Mouse (Mus musculus) lung, embryonic 15.5 days (tissue): ENCODE data around the gene Mreg. TPM values are rescaled to one million over a fixed set of nuclear protein-coding genes. Genes with fewer than 3 reads are reported as not detected.

Experiments
- ATAC-seq: fragments of 200-750 bp; cut with Nextera tagmentation; 2 replicates; pipeline ENCODE4 v1.8.0; 2017; ENCODE audit warnings: moderate number of reproducible peaks, borderline replicate concordance; ENCODE audit not compliant: low FRiP score, low TSS enrichment; ENCODE audit errors: extremely low read depth
- H3K27ac ChIP-seq: fragments of 300-500 bp; sonication (generic); 2 replicates; pipeline ENCODE4 v1.5.1; 2015; ENCODE audit warnings: moderate library complexity, mild to moderate bottlenecking, inconsistent platforms
- H3K27me3 ChIP-seq: fragments of 300-500 bp; sonication (generic); 2 replicates; pipeline ENCODE4 v1.6.1; 2015; ENCODE audit warnings: inconsistent platforms
- H3K36me3 ChIP-seq: fragments of 300-500 bp; sonication (generic); 2 replicates; pipeline ENCODE4 v1.6.1; 2015; ENCODE audit warnings: inconsistent platforms
- H3K4me1 ChIP-seq: fragments of 300-500 bp; sonication (generic); 2 replicates; pipeline ENCODE4 v1.6.1; 2015; ENCODE audit warnings: inconsistent platforms
- H3K4me2 ChIP-seq: fragments of 300-500 bp; sonication (generic); 2 replicates; pipeline ENCODE4 v1.6.1; 2015; ENCODE audit warnings: inconsistent platforms, mild to moderate bottlenecking, moderate library complexity
- H3K4me3 ChIP-seq: fragments of 300-500 bp; sonication (generic); 2 replicates; pipeline ENCODE4 v1.5.1; 2015; ENCODE audit warnings: mild to moderate bottlenecking, inconsistent platforms
- H3K9ac ChIP-seq: fragments of 300-500 bp; sonication (generic); 2 replicates; pipeline ENCODE4 v1.6.1; 2015; ENCODE audit warnings: inconsistent platforms
- H3K9me3 ChIP-seq: fragments of 300-500 bp; sonication (generic); 2 replicates; pipeline ENCODE4 v1.6.1; 2016; ENCODE audit warnings: inconsistent platforms
- WGBS: fragments of 180-500 bp; shearing (Covaris S2); methylation state at CpG from one replicate; pipeline ENCODE4 v1.1.7; 2015; 5-methylcytosine and 5-hydroxymethylcytosine counted together
- polyA plus RNA-seq: library from polyadenylated mRNA; unstranded; fragments of >200 nt; fragmentation: Nextera tagmentation; extraction: Ambion mirVana; gene quantifications from 2 replicates; pipeline ENCODE4 v1.2.1, GENCODE M21; 2015

The Mreg gene
- polyA plus RNA-seq, 1 experiment from 2014 or later = 4.8 TPM

DNA sequence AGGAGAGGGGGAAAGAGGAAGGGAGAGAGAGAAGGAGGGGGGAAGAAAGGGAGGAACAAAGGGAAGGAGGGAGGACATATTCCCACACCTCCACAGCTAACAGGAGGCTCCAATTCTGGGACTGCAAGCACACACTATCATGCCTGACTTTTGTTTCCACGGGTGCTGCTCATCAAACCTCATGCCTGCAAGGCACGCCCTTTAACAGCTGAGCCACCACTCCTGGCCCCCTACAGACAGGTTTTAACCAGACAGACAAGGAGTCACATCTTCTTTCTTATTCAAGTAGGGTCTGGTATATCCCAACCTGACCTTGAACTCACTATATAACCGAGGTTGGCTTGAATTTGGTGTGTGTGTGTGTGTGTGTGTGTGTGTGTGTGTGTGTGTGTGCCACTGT, 7.0 kb downstream of the Mreg start:
- H3K4me2 ChIP-seq = no peak overlapping the region
- no peaks in the 10 kb centered on the region for H3K36me3 ChIP-seq
- H3K9me3 ChIP-seq = no peaks in the 10 kb centered on the region
- ATAC-seq = no peak
- no peak overlapping the region for H3K27ac ChIP-seq
- H3K9ac ChIP-seq = no peak overlapping the region
- H3K27me3 ChIP-seq = peaks cover 8% of the 10 kb centered on the region; the same call in 1 of the 2 replicates
- 65% methylated on average over 3 of the region's 3 CpGs for WGBS
- no peaks in the 10 kb centered on the region for H3K4me1 ChIP-seq
- H3K4me3 ChIP-seq = no peak overlapping the region

DNA sequence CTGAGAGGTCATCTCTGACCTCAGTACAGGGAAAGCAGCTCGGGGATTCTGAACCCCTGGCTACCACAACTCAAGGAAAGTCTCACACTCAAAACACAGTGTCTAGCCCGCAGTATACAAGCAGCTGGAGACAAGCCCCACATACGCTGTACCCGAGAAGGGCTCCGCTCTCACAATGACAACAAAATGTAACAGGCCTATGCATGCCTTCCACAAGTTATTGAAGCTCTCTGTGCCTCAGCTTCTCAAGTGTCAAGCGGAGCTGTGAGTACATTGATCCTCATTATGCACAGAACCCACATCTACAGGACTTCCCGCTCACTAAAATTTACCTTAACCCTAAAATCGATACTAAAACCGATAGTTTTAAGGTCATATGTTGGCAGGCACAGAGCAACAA, 8.9 kb downstream of the Mreg start:
- H3K27ac ChIP-seq = no peak overlapping the region
- no peak overlapping the region for H3K4me3 ChIP-seq
- H3K27me3 ChIP-seq = no peaks in the 10 kb centered on the region
- H3K9ac ChIP-seq = no peak overlapping the region
- no peaks in the 10 kb centered on the region for H3K36me3 ChIP-seq
- no peaks in the 10 kb centered on the region for H3K4me1 ChIP-seq
- ATAC-seq = no peak
- no peak overlapping the region for H3K4me2 ChIP-seq
- no peaks in the 10 kb centered on the region for H3K9me3 ChIP-seq
- WGBS = 82% methylated on average over 9 of the region's 9 CpGs

DNA sequence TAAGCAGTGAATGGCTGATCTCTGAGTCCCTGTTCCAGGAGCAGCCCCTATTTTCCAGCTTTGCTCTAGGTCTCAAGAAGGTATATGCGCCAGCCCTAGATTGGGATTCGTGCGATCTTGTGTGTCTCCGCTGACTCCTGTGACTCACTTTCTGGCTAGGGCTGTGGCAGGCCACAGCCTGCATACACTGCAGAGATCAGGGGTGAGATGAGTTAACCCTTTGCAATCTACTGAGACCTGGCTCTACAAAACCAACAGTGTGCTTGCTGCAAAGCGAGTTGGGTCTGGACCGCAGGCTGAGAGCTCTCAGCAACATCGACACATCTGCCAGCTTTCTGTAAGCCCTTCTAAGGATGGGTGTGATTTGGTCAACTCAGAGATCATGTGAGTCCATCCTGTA, 9.4 kb downstream of the Mreg start:
- no peaks in the 10 kb centered on the region for H3K9me3 ChIP-seq
- no peak overlapping the region for H3K4me3 ChIP-seq
- 86% methylated on average over 7 of the region's 7 CpGs for WGBS
- H3K4me2 ChIP-seq = no peak overlapping the region
- H3K4me1 ChIP-seq = no peaks in the 10 kb centered on the region
- no peak for ATAC-seq
- no peaks in the 10 kb centered on the region for H3K27me3 ChIP-seq
- H3K36me3 ChIP-seq = no peaks in the 10 kb centered on the region
- no peak overlapping the region for H3K27ac ChIP-seq
- H3K9ac ChIP-seq = no peak overlapping the region

DNA sequence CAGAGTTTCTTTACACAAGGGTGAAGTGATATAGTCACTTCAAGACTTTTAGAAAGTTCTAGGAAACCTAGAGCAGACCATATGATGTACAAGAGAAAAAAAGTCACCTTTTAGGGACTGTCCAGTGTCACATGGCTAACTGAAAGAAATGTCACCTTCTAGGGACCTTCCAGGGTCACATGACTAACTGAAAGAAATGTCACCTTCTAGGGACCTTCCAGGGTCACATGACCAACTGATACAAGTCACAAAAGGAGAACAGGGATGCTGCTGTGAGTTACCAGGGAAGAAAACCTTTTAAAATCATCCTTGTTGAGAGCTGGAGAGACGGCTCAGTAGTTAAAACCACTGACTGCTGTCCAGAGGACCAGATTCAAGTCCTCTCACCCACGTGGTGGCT, 10.0 kb downstream of the Mreg start:
- Histone ChIP-seq H3K9ac (no peak overlapping the region), H3K4me1 (no peaks in the 10 kb centered on the region), H3K27ac (no peak overlapping the region), H3K27me3 (no peaks in the 10 kb centered on the region), H3K4me2 (no peak overlapping the region), H3K9me3 (no peaks in the 10 kb centered on the region), H3K36me3 (no peaks in the 10 kb centered on the region), H3K4me3 (no peak overlapping the region)
- ATAC-seq = no peak
- 68% methylated on average over 2 of the region's 2 CpGs for WGBS

DNA sequence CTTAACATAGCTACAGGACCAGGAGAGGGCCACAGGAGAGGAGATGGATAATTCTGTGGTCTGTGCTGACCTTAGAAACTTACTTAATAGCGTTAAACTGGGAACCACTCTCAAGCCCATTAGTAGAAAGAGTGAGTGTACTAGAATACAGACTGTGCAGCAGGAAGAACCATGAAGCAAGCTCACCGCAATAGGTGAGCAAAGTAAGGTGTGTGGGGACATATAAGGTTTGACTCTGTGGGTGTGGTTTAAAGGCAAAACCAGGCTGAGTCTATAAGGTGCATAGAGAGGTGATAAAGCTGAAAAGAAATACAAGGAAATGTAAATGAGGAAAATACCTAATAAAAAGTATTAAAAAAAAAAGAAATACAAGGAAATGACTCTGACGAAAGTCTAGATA, 11.0 kb downstream of the Mreg start:
- WGBS = 78% methylated on average over 3 of the region's 3 CpGs
- ATAC-seq = no peak

DNA sequence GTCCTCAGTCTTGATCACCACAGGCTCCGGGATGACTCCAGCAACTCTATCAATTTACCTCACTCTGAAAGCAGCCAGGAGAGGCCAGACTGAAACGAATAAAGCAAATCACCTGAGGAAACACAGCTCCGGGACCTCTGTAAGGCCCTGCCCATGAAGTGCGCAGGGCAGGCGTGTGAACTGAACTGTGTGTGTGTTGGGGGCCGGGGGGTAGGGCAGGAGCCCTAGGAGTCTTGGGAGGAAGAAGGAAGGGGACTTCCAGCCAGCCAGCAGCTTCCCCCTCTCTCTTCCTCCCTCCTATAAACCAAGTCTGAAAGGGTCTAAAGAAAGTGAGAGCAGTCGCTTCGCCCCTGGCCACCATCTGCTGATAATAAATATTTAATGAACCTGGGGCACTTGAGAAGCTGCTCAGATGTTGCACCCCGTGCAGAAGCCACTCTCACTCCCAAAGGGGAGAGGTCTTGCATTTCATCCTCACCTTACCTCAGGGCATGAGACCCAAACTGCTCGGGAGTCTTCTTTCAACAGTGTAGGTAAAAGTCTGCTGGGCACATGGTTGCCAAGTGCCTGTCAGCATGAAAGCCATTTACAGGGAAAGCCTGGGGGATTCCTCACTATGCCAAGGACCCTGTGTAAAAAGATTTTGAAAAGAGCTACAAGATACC, 13.8 kb downstream of the Mreg start:
- H3K27me3 ChIP-seq = no peaks in the 10 kb centered on the region
- H3K9ac ChIP-seq = no peak overlapping the region
- no peak overlapping the region for H3K4me2 ChIP-seq
- no peaks in the 10 kb centered on the region for H3K4me1 ChIP-seq
- 50% methylated on average over 10 of the region's 10 CpGs for WGBS
- no peak for ATAC-seq
- no peak overlapping the region for H3K4me3 ChIP-seq
- H3K9me3 ChIP-seq = no peaks in the 10 kb centered on the region
- H3K27ac ChIP-seq = no peak overlapping the region
- no peaks in the 10 kb centered on the region for H3K36me3 ChIP-seq

More for the DNA sequence above, 11.0 kb downstream of the Mreg start:
- Histone ChIP-seq H3K36me3 (no peaks in the 10 kb centered on the region), H3K4me1 (no peaks in the 10 kb centered on the region), H3K27me3 (no peaks in the 10 kb centered on the region), H3K4me3 (no peak overlapping the region), H3K9me3 (no peaks in the 10 kb centered on the region), H3K4me2 (no peak overlapping the region), H3K27ac (no peak overlapping the region), H3K9ac (no peak overlapping the region)

DNA sequence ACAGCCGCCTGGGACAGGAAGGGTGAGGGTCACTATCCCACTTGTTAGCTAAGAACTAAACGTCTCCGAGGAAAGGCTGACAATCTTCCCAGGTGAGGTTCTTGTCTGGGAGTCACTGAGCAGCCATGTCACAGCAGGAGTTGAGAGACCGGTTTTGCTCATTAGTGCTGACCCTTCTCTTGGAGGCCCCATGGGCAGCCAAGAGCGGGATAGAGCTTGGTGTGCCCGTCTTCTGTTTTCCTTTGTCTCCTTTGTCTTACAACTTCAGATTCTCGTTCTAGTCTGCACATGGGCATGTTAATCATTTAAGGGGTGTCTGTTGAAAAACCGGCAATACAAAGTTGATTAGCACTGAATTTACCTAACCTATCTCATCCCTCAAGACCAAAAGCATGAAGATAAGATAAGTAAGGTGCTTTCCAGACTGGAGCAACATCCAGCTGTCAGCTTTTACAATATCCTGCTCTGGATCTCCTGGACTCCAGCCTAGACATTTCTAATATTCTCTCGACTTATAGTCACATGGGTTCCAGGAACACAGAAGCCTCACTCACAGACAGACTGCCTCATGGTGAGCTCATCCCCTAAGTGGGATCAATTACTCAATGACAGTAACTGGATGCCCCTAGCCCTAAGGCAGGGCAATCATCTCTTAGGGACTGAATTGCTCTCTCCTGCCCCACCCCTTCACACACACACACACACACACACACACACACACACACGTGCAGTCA, 15.3 kb downstream of the Mreg start:
- 39% methylated on average over 10 of the region's 10 CpGs for WGBS
- Histone ChIP-seq H3K4me2 (no peak overlapping the region), H3K27me3 (no peaks in the 10 kb centered on the region), H3K9me3 (no peaks in the 10 kb centered on the region), H3K36me3 (no peaks in the 10 kb centered on the region), H3K4me3 (no peak overlapping the region), H3K4me1 (no peaks in the 10 kb centered on the region), H3K27ac (no peak overlapping the region), H3K9ac (no peak overlapping the region)
- peak; percentile 35; the same call in 1 of the 2 replicates for ATAC-seq

DNA sequence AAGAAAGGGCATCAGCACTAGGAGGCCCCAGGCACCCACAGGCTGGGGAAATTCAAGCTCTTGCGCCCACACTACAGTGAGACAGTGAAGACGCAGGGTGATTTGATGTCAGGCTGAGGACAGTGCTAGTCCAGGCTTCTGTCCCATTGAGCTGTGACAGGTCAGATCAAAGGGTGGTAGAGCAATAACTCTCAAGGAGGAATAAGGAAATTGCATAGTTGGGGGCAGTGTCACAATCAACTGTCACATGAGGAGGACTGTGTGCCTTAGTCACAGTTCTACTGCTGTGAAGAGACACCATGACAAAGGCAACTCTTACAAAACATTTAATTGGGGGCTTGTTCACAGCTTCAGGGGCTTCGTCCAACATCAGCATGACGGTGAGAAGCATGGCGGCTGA, 16.0 kb downstream of the Mreg start:
- H3K4me2 ChIP-seq = no peak overlapping the region
- H3K27ac ChIP-seq = no peak overlapping the region
- H3K9ac ChIP-seq = no peak overlapping the region
- H3K27me3 ChIP-seq = no peaks in the 10 kb centered on the region
- no peak overlapping the region for H3K4me3 ChIP-seq
- WGBS = 88% methylated on average over 5 of the region's 5 CpGs
- no peaks in the 10 kb centered on the region for H3K9me3 ChIP-seq
- H3K36me3 ChIP-seq = no peaks in the 10 kb centered on the region
- H3K4me1 ChIP-seq = no peaks in the 10 kb centered on the region
- ATAC-seq = no peak

DNA sequence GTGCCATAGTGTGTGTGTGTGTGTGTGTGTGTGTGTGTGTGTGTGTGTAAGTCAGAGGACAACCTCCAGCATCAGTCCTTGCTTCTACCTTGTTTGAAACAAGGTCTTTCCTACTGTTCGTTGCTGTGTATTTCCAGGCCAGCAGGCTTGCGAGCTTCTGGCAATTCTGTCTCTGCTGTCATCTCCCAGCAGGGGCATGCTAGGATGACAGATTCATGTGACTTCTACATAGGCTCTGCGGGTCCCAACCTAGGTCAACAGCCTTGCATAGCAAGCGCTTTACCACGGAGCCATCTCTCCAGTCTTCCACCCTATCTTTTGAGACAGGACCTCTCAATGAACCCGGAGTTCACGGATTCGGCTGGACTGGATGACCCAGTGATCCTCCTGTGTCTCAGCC, 20.7 kb downstream of the Mreg start:
- Histone ChIP-seq H3K27ac (no peak overlapping the region), H3K9me3 (no peaks in the 10 kb centered on the region), H3K4me2 (no peak overlapping the region), H3K36me3 (no peaks in the 10 kb centered on the region), H3K4me1 (no peaks in the 10 kb centered on the region), H3K9ac (no peak overlapping the region), H3K4me3 (no peak overlapping the region), H3K27me3 (no peaks in the 10 kb centered on the region)
- 85% methylated on average over 8 of the region's 8 CpGs for WGBS
- no peak for ATAC-seq

DNA sequence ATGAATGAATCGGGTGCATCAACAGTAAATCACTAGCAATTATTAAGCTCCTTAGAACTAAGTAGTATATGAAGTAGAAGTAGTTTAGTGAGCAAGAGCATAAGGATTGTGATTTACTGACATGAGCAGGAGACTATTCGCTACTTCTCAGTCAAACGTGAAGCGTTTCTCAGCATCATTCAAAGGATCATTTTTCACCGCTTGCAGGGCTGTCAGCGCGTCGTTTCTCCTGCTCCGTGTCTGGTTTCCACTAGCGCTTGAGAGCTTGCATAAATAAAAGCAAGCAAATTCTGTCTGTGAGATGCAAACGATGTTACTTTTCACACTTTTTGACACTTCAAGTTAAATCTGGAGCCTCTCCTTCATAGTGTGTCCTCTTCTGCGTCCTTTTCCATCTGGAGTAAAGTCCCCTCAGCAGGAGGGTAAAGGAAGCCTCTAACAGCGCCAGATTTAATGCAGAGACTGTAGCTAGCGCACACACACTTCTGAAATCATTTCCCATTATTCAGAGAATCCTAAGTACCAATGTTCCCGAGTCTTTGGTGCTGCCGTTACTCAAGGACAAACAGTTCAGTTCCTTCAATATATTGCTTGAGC, 23.9 kb downstream of the Mreg start:
- H3K36me3 ChIP-seq = no peaks in the 10 kb centered on the region
- no peak for ATAC-seq
- WGBS = 44% methylated on average over 16 of the region's 16 CpGs
- H3K4me1 ChIP-seq = no peaks in the 10 kb centered on the region
- no peak overlapping the region for H3K9ac ChIP-seq
- H3K27ac ChIP-seq = no peak overlapping the region
- H3K27me3 ChIP-seq = no peaks in the 10 kb centered on the region
- H3K4me3 ChIP-seq = no peak overlapping the region
- H3K4me2 ChIP-seq = no peak overlapping the region
- H3K9me3 ChIP-seq = no peaks in the 10 kb centered on the region

DNA sequence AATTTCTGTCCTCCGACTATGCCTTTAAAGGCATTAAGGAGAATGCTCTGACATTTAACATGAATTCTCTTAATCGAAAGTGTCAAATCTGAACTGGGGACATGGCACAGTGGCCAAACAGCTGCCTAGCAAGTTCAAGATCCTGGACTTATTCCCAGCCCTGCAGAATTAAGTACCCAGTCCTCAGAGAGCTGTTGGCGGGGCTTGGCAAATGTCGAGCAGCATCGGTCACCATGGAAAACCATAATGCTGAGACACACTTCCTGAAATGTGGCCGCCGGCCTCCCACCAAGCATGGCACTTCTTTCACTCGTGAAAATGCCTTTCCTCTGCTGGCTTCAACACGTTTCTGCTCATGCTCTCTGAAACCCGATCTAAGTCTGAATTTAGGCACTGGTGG, 24.6 kb downstream of the Mreg start:
- peaks cover 3% of the 10 kb centered on the region for H3K4me1 ChIP-seq
- H3K4me2 ChIP-seq = no peak overlapping the region
- H3K4me3 ChIP-seq = no peak overlapping the region
- H3K9me3 ChIP-seq = no peaks in the 10 kb centered on the region
- 63% methylated on average over 10 of the region's 10 CpGs for WGBS
- no peaks in the 10 kb centered on the region for H3K27me3 ChIP-seq
- ATAC-seq = no peak
- no peaks in the 10 kb centered on the region for H3K36me3 ChIP-seq
- no peak overlapping the region for H3K9ac ChIP-seq
- H3K27ac ChIP-seq = no peak overlapping the region

DNA sequence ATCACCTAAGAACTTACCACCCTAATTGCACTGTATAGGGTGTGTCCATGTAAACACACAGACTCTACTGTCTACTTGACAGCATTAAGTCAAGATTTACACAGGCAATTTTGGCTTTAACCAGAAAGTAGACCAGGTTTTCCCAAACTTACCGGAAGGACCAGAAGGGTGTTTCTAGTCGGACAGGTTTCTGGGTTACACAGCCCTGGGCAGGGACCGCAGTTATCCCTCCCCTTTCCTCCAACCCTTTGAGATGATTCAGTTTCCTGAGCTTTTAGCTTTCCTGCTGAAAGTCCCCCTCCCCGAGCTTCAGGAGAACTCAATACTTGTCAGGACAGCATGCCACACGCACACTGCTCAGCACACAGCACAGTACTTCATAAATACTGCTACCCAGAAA, 26.0 kb downstream of the Mreg start:
- Histone ChIP-seq H3K4me1 (peaks cover 3% of the 10 kb centered on the region), H3K9ac (no peak overlapping the region), H3K4me2 (no peak overlapping the region), H3K27me3 (no peaks in the 10 kb centered on the region), H3K9me3 (no peaks in the 10 kb centered on the region), H3K27ac (no peak overlapping the region), H3K4me3 (no peak overlapping the region), H3K36me3 (no peaks in the 10 kb centered on the region)
- WGBS = 59% methylated on average over 5 of the region's 5 CpGs
- ATAC-seq = no peak
